Mouse (Mus musculus): ENCODE data around the gene Tenm2. TPM values are rescaled to one million over a fixed set of nuclear protein-coding genes. Genes with fewer than 3 reads are reported as not detected.

Tenm2 gene
- total and polyA plus RNA-seq, 3 experiments = not detected

GRCm38 (mm10) chr11:36168921-36169537 lies 1066.7 kb downstream of the Tenm2 start:
- Histone ChIP-seq H3K27ac (ENCODE audit: control insufficient read depth, low read depth, low read length) (no peak overlapping the region), H3K4me3 (ENCODE audit: control insufficient read depth in 1 of 2, insufficient read depth in 1 of 2, low read depth in 2 of 2, low read length in 2 of 2) (no peak overlapping the region), H3K9me3 (replicated peaks; ENCODE audit: insufficient read depth, low read length) (no peaks in the 10 kb centered on the region), H3K27me3 (ENCODE audit: control insufficient read depth in 1 of 2, insufficient read depth in 2 of 2, low read length in 2 of 2) (no peaks in the 10 kb centered on the region; a peak in 1 of 4 replicates), H3K79me2 (ENCODE audit: control insufficient read depth, insufficient read depth, low read length, poor library complexity) (no peaks in the 10 kb centered on the region), H3K9ac (ENCODE audit: control insufficient read depth, low read depth, low read length, poor library complexity, severe bottlenecking) (no peak overlapping the region), H3K36me3 (ENCODE audit: control insufficient read depth in 1 of 2, insufficient read depth in 2 of 2, low read length in 2 of 2) (no peaks in the 10 kb centered on the region), H3K4me1 (ENCODE audit: control insufficient read depth in 1 of 2, insufficient read depth in 2 of 2, low read length in 2 of 2) (no peaks in the 10 kb centered on the region)
- no peak for DNase-seq (ENCODE audit: low read depth, low spot score)
- no peak for TF ChIP-seq SIN3A (IDR thresholded peaks at IDR 0.05; ENCODE audit: low read length)
- TF ChIP-seq EP300 (IDR thresholded peaks at IDR 0.05; ENCODE audit: low read depth in 1 of 2, low read length in 2 of 2) = no peak
- no peak for TF ChIP-seq MEF2A (IDR thresholded peaks at IDR 0.05; ENCODE audit: extremely low read depth, insufficient replicate concordance, low read depth, low read length, poor library complexity, severe bottlenecking)
- no peak for TF ChIP-seq BHLHE40 (IDR thresholded peaks at IDR 0.05; ENCODE audit: borderline replicate concordance, low read depth, low read length)
- no peak for TF ChIP-seq NELFE (IDR thresholded peaks at IDR 0.05; ENCODE audit: low read depth, low read length)
- TF ChIP-seq USF1 (IDR thresholded peaks at IDR 0.05; ENCODE audit: low read depth, low read length) = no peak
- no peak for TF ChIP-seq HCFC1 (IDR thresholded peaks at IDR 0.05; ENCODE audit: low read depth, low read length)
- TF ChIP-seq MYC (IDR thresholded peaks at IDR 0.05; ENCODE audit: low read depth, low read length) = no peak

DNA sequence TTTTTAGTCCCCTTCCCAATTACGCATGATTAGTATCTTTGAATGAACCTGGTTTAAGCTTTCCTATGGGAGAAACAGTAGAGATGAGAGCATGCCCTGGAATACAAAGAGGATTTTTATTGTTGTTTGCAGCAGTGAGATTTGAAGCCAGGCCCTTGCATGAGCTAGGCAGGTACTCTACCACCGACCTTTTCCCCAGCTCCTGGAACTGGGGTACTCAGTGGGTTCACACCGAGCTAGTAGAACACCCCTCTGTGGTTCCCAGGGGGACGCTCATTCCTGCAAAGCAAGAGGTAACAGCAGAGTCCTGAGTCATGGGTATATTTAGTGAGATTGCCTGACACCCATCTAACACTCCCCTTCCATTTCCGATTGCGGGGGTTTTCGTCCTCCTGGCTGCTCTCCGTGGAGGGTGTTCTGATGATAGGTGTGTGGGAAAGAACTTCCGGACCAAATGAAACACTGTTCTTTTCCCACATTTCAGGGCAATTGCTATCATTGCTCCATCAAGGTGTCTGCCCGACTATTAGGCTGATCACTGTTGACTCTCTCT lies 1067.9 kb downstream of the Tenm2 start:
- no peak for DNase-seq (ENCODE audit: low read depth, low spot score)
- Histone ChIP-seq H3K27ac (ENCODE audit: control insufficient read depth, low read depth, low read length) (no peak overlapping the region), H3K36me3 (ENCODE audit: control insufficient read depth in 1 of 2, insufficient read depth in 2 of 2, low read length in 2 of 2) (no peaks in the 10 kb centered on the region), H3K9ac (ENCODE audit: control insufficient read depth, low read depth, low read length, poor library complexity, severe bottlenecking) (no peak overlapping the region), H3K27me3 (ENCODE audit: control insufficient read depth in 1 of 2, insufficient read depth in 2 of 2, low read length in 2 of 2) (no peaks in the 10 kb centered on the region; a peak in 1 of 4 replicates), H3K4me3 (ENCODE audit: control insufficient read depth in 1 of 2, insufficient read depth in 1 of 2, low read depth in 2 of 2, low read length in 2 of 2) (no peak overlapping the region), H3K9me3 (replicated peaks; ENCODE audit: insufficient read depth, low read length) (no peaks in the 10 kb centered on the region), H3K79me2 (ENCODE audit: control insufficient read depth, insufficient read depth, low read length, poor library complexity) (no peaks in the 10 kb centered on the region), H3K4me1 (ENCODE audit: control insufficient read depth in 1 of 2, insufficient read depth in 2 of 2, low read length in 2 of 2) (no peaks in the 10 kb centered on the region)
- TF ChIP-seq NRF1 (IDR thresholded peaks at IDR 0.05; ENCODE audit: insufficient read depth, low read depth, low read length, poor library complexity, severe bottlenecking) = no peak
- no peak for TF ChIP-seq CHD2 (IDR thresholded peaks at IDR 0.05; ENCODE audit: low read length)
- no peak for TF ChIP-seq KAT2A (conservative IDR thresholded peaks at IDR 0.05; ENCODE audit: low read depth, low read length)
- TF ChIP-seq POLR2AphosphoS2 (IDR thresholded peaks at IDR 0.05; ENCODE audit: low read length) = no peak
- no peak for TF ChIP-seq GATA1 (IDR thresholded peaks at IDR 0.05; ENCODE audit: low read depth, low read length)
- TF ChIP-seq ZC3H11A (IDR thresholded peaks at IDR 0.05; ENCODE audit: low read depth, low read length) = no peak
- no peak for TF ChIP-seq EP300 (IDR thresholded peaks at IDR 0.05; ENCODE audit: low read depth in 1 of 2, low read length in 2 of 2)

Data from MEL (cell line).